Mouse (Mus musculus) testis, adult 2 months (tissue): ENCODE results near the gene Tll2. TPM values are rescaled to one million over a fixed set of nuclear protein-coding genes. Genes with fewer than 3 reads are reported as not detected.

Source experiments
- H3K27ac ChIP-seq: fragments of 200-500 bp; 2 replicates; pipeline ENCODE4 v1.5.1; 2012; ENCODE audit warnings: low read depth, low read length; ENCODE audit not compliant: control insufficient read depth, insufficient read depth
- H3K27me3 ChIP-seq: fragments of 200-500 bp; 2 replicates; pipeline ENCODE4 v1.6.1; 2012; ENCODE audit warnings: mild to moderate bottlenecking, low read length, moderate library complexity; ENCODE audit not compliant: control insufficient read depth, insufficient read depth
- H3K36me3 ChIP-seq: fragments of 200-500 bp; 2 replicates; pipeline ENCODE4 v1.6.1; 2012; ENCODE audit warnings: mild to moderate bottlenecking, low read length; ENCODE audit not compliant: control insufficient read depth, insufficient read depth
- H3K4me1 ChIP-seq: fragments of 200-500 bp; 2 replicates; pipeline ENCODE4 v1.6.1; 2012; ENCODE audit warnings: low read length; ENCODE audit not compliant: control insufficient read depth, insufficient read depth
- H3K4me3 ChIP-seq: fragments of 200-500 bp; 2 replicates; pipeline ENCODE4 v1.5.1; 2012; ENCODE audit warnings: low read depth, mild to moderate bottlenecking, low read length, moderate library complexity, mixed read lengths; ENCODE audit not compliant: control insufficient read depth
- CTCF ChIP-seq: fragments of 200-500 bp; IDR thresholded peaks from 2 replicates; pipeline ENCODE4 v1.5.1; 2012; ENCODE audit warnings: low read depth, mild to moderate bottlenecking, inconsistent platforms, low read length, moderate library complexity; ENCODE audit not compliant: control insufficient read depth, insufficient read depth, insufficient replicate concordance
- POLR2A ChIP-seq: fragments of 200-500 bp; IDR thresholded peaks from 2 replicates; pipeline ENCODE4 v1.6.1; 2012; ENCODE audit warnings: low read depth, mild to moderate bottlenecking, inconsistent platforms, low read length, moderate library complexity; ENCODE audit not compliant: control insufficient read depth
- polyA plus RNA-seq: library from polyadenylated mRNA; depleted of rRNA; stranded (reverse); fragments of >200 nt; gene quantifications from 2 replicates; pipeline ENCODE4 v1.2.3, GENCODE M21; 2012

The Tll2 gene
- polyA plus RNA-seq, 1 experiment: 0.40 TPM

GRCm38 (mm10) chr19:41109496-41109895 is 97.1 kb downstream of the Tll2 start:
- H3K4me3 ChIP-seq: no peak overlapping the region
- H3K27ac ChIP-seq: no peak overlapping the region
- no peaks in the 10 kb centered on the region for H3K36me3 ChIP-seq
- TF ChIP-seq CTCF: no peak
- TF ChIP-seq POLR2A: no peak
- H3K27me3 ChIP-seq: no peaks in the 10 kb centered on the region
- H3K4me1 ChIP-seq: peaks cover 2% of the 10 kb centered on the region; the same call in 1 of the 2 replicates

- Histone ChIP-seq H3K4me3 (no peak overlapping the region), H3K27me3 (no peaks in the 10 kb centered on the region), H3K27ac (no peak overlapping the region), H3K4me1 (no peaks in the 10 kb centered on the region), H3K36me3 (no peaks in the 10 kb centered on the region)
- TF ChIP-seq CTCF (no peak), POLR2A (no peak)
Observed at GRCm38 (mm10) chr19:41108666-41109065, 98.0 kb downstream of the Tll2 start.

- no peaks in the 10 kb centered on the region for H3K27me3 ChIP-seq
- H3K36me3 ChIP-seq: no peaks in the 10 kb centered on the region
- TF ChIP-seq POLR2A: no peak
- no peak for TF ChIP-seq CTCF
- no peaks in the 10 kb centered on the region for H3K4me1 ChIP-seq
- no peak overlapping the region for H3K4me3 ChIP-seq
- H3K27ac ChIP-seq: no peak overlapping the region
Observed at GRCm38 (mm10) chr19:41107530-41107929, 99.1 kb downstream of the Tll2 start.

- Histone ChIP-seq H3K36me3 (no peaks in the 10 kb centered on the region), H3K27ac (no peak overlapping the region), H3K4me3 (no peak overlapping the region), H3K4me1 (no peaks in the 10 kb centered on the region), H3K27me3 (no peaks in the 10 kb centered on the region)
- TF ChIP-seq CTCF: no peak
- no peak for TF ChIP-seq POLR2A
Observed at GRCm38 (mm10) chr19:41104922-41105321, 101.7 kb downstream of the Tll2 start.

- Histone ChIP-seq H3K27me3 (no peaks in the 10 kb centered on the region), H3K4me1 (no peaks in the 10 kb centered on the region), H3K27ac (no peak overlapping the region), H3K4me3 (no peak overlapping the region), H3K36me3 (no peaks in the 10 kb centered on the region)
- TF ChIP-seq POLR2A (no peak), CTCF (no peak)
Observed at GRCm38 (mm10) chr19:41101390-41101789, 105.2 kb downstream of the Tll2 start.

- no peak for TF ChIP-seq POLR2A
- no peaks in the 10 kb centered on the region for H3K27me3 ChIP-seq
- no peak overlapping the region for H3K27ac ChIP-seq
- no peaks in the 10 kb centered on the region for H3K4me1 ChIP-seq
- H3K4me3 ChIP-seq: no peak overlapping the region
- H3K36me3 ChIP-seq: no peaks in the 10 kb centered on the region
Observed at GRCm38 (mm10) chr19:41100863-41101262, 105.8 kb downstream of the Tll2 start.

- Histone ChIP-seq H3K4me3 (no peak overlapping the region), H3K27ac (no peak overlapping the region), H3K36me3 (no peaks in the 10 kb centered on the region), H3K4me1 (no peaks in the 10 kb centered on the region), H3K27me3 (no peaks in the 10 kb centered on the region)
- TF ChIP-seq CTCF: no peak
- no peak for TF ChIP-seq POLR2A
Observed at GRCm38 (mm10) chr19:41097038-41097437, 109.6 kb downstream of the Tll2 start.

GRCm38 (mm10) chr19:41091901-41092300 is 114.7 kb downstream of the Tll2 start:
- Histone ChIP-seq H3K27me3 (no peaks in the 10 kb centered on the region), H3K4me1 (no peaks in the 10 kb centered on the region), H3K27ac (no peak overlapping the region), H3K36me3 (no peaks in the 10 kb centered on the region), H3K4me3 (no peak overlapping the region)
- TF ChIP-seq CTCF: no peak
- TF ChIP-seq POLR2A: no peak
